Mouse (Mus musculus) NIH3T3 (cell line): ENCODE measurements at regions not wholly inside any gene's neighbourhood (a gene's known extent, or its start where the extent isn't known, plus 50 kb on each side); places are given as distances from the start of the nearest gene placed in this dataset.

Source experiments
- DNase-seq: peaks from one replicate; pipeline ENCODE4 v3.0.0-alpha.2; 2012; ENCODE audit warnings: low read depth

DNA sequence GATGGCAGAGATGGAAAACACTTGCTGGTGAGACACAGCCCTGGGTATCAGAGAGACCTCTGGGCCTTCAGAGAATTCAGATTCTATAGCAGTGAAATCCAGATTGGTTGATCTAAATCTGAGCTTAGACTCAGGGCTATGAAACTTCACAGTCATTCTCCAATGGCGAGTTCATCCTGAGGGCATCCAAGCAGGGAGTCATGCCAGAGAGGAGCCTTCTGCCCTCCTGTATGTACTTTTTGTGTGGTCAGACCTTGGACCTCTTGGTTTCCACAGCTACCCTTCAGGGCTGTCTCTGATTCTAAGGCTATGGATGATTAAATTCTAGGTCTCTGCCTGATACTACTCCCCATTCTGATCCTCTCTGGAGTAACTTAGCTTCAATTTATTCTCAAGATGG lies 122.0 kb upstream of the Mettl15 start:
- peak; percentile 68 for DNase-seq

GRCm38 (mm10) chr2:109404262-109404661 lies 123.7 kb upstream of the Mettl15 start:
- peak; percentile 64 for DNase-seq

- DNase-seq: peak; percentile 80
Observed at GRCm38 (mm10) chr2:109406591-109407079, 126.1 kb upstream of the Mettl15 start.

DNA sequence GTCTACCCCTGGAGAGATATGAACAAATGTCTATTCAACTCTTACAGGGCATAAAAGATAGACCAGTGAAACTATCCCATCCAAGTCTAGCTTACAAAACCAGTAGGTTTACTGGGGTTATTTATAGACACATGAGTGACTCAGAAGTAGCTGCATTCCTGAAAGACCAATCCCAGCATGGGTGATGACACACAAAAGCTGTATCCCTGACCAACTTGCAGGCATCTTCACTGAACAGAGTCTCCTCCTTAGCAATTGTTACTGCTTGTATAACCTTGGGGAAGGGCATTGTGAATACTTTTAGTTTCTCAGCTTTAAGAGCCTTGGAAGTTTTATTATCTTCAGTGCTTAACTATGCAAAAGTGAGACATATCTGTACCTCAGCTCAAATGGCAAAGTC lies 139.6 kb upstream of the Mettl15 start:
- DNase-seq: peak; percentile 75

- DNase-seq: no peak
Observed at GRCm38 (mm10) chr2:109431183-109431582, 150.6 kb upstream of the Mettl15 start.

DNA sequence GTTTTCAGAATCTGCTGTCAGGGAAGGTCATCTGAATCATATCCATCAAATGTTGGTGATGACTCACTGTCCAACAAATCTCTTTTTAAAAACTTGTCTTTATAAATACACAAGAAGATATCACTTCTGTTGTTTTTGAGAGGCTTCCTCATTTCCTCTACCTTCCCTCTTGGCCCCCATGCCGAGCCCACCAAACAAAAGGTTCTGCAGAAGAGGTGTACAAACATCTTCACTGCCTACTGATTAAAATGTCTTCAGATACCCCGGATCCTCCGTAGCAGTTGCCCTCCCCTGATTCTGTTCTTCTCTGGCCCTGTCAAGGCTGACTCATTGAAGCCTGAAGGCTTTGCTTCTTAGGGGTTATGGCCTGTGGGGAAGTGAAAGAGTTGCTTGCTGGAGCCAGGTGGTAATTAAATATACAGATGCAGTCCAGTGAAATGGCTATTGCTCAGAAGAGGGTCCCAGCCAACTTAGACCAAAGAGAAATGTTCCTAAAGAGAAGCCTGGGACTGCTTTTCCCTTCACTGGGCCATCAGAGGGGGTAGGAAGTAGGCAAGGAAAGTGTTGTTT lies 162.1 kb upstream of the Mettl15 start:
- peak; percentile 69 for DNase-seq

GRCm38 (mm10) chr2:109443521-109444066 lies 163.0 kb upstream of the Mettl15 start:
- DNase-seq: peak; percentile 67

GRCm38 (mm10) chr2:109462246-109462645 lies 181.7 kb upstream of the Mettl15 start:
- peak; percentile 16 for DNase-seq

- DNase-seq: no peak
Observed at GRCm38 (mm10) chr2:109484306-109484705, 190.2 kb upstream of the Bdnf start.

DNA sequence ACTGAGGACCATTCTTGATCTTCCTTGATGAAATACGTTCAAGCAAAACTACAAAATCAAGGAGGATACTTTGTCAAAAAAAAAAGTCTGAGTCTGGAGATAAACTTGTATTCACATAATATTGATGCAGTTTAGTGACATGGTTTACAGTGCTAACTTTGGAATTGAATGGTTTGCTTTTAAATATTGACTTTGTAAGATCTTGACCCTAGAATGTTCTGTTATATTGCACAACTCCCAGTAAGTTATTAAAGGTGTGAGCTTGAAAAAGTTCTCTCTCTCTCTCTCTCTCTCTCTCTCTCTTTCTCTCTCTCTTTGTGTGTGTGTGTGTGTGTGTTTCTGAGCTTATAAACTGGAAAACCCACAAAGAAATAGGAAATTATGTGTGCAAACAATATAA lies 186.9 kb upstream of the Bdnf start:
- no peak for DNase-seq

GRCm38 (mm10) chr2:109502186-109502585 lies 172.3 kb upstream of the Bdnf start:
- DNase-seq: peak; percentile 34

DNA sequence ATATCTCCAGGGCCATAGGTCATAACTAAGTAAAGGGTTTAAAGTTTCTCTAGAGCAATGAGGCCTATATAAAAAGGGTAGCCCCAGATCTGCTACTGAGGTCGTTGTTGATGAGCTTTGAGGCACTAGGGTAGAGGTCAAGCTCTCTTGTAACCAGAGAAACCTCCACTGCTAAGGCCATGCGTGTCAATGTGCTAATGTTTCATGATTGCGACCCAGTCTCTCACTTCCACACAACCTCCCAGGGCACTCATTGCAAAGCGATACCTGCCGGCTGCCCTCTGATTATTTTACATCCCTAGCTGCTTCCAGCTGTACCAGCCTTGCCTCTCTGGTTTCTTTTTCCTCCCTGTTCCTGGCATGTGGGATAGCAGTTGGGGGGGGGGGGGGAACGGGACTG lies 169.6 kb upstream of the Bdnf start:
- no peak for DNase-seq

DNA sequence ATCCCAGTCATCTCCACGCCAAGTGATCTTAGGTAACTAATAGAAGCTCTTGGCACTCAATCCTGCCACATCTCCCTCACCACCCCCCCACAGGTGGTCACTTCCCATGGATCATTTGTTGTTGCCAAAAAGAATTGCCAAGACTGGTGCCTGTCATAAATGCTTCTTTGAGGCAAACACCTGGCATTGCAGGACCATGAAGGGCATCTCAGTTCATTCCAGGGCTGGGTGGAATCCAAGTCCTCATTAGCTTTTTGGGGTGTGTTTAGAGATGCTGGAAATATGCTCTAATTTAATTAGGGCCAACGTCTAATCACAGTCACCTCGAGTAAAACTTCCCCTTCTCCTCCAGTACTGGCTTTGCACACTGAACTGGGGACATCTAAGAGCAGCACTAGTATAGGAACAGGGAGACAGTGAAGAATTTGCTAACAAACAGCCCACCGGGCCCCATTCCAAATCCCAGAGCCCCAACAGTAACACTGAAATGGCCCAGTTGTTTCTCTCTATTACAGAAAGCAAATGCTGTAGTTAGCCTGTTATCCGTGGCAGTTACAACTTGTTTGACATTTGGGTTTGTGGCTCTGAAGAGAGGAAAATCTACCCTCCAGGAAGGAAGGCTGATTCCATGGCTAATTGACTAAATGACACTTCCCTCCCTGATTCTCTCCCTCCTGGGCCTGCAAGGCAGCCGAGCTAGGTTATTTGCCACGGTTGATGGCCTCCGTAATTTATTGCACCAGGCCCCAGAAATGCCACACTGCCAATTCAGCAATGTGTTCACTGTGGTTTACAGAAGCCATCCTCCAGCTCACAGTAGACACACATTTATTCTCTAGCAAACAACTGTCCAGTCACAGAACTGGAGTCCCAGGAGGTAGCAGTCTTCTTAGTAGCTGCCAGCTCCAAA lies 164.2 kb upstream of the Bdnf start:
- no peak for DNase-seq

- no peak for DNase-seq
Observed at GRCm38 (mm10) chr2:109511142-109511541, 163.4 kb upstream of the Bdnf start.

DNA sequence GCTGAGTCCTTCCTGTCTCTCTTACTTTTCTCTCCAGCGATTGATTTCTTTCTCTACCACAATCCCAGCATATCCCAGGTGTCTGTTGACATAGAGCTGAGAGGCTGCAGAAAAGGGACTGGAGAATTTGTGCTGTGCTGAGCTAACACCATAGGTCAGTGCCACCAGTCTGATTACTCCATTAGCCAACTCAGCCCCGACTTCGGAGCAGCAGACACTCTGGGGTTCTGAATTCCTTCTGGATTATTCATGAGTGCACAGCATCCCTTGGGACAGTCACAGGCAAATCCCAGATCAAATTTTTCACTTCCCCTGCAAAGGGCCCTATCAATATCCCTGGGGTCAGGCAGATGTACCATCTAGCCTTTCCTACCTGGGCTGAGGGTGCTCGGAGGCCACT lies 155.2 kb upstream of the Bdnf start:
- peak; percentile 41 for DNase-seq

GRCm38 (mm10) chr2:109520471-109520870 lies 154.0 kb upstream of the Bdnf start:
- DNase-seq: no peak

DNA sequence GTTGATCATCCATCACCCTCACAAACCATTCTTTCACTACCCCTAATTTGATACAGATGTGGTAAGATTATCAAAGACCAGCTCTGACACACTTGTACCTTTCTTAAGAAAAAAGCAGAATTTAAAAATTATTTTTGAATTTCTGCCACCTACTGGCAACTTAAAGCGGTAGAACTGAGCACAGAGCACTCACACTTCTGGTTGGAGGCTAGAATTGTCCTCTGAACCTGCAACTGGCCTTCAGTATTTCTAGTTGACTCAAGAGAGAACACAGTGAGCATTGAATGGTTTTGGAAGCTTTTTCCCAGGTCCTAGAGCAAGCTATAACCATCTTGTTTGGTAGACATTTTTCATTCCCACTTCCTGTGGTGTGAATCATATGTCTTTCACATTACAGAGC lies 135.0 kb upstream of the Bdnf start:
- peak; percentile 45 for DNase-seq

DNA sequence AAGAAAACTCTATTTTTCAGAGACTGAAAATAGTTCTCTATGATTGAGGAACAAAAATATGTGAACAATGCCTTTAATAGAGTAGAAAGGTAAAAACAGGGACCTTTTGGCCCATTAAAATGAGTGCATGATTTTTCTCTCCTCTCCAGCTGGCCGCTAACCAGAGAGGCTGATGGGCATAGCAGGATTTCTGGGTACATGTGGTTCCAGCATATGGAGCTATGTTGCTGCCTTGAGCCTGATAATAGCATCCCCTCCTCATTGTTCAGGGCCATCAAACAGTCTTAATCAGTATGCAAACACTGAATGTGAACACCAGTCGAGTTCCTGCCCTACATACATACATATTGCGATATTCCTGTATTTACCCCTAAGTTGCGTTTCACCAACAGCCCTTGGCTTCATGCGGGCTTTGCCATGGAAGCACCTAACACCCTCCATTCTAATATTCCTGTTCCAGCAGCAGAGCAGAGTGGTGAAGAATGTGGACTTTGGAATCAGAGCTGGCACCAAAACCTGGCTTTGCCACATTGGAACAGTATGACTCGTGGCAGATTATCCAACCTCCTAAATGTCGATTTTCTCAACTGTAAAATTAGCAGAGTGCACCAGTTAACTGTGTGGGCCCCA lies 127.9 kb upstream of the Bdnf start:
- peak; percentile 35 for DNase-seq

DNA sequence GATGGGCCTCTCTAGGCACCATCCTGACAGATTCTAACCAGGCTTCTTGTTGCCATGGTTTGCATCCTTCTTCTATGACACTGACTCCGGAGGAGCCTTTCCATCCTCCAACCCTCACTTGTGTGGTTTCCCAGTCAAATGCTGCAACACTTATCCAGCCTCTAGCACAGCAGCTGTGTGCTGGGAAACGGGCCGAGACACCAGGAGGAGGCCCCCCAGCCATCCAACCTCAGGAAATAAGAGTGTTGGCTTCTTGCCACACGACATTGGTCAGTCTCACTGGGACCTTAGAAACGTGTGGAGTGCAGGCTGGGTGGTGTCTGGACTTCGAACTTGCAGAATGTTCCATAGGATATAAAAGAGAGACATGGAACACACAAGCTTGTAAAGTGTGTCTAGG lies 119.9 kb upstream of the Bdnf start:
- DNase-seq: no peak

DNA sequence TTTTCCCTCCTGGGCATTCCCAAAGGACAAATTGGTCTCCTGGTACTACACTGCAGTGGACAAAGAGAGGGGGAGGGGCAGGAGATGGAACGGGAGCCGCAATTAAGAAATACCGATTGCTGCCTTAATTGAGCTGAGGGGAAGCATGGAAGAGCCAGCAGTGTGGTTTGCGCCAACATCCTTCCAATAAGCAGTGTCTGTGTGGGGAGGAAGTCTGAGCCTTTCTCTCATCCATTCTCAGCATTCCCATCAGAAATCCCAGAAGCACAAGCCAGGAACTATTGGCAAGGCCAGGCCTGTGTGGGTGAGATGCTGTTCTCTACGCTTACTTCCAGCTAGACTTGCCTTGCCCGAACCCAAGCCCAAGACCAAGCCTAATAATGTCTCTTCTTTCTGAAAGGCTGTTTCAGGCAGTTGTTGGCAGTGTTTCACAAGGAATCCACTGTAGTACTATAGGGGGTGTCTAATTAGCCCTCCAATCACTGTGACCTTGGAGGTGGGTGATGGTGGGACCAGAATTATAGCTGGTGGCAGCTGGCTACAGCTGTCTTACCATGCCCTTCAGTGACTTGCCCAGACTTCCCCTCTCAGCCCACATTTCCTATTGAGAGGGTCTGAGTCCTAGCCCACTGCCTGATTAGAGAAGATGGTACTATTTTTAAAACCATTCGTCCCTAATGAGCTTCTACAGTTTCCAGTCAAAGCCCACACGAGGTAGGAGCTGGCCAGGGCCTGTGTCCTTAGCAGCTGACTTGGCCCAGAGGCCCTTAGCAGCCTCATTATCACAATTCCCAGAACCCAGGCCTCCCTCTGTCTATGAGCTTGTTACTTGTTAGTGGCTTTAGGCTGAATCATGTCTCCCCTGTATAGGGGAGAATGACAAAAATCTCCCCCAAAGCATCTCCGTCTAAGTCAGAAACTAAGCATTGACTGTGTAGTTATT lies 115.1 kb upstream of the Bdnf start:
- DNase-seq: no peak

GRCm38 (mm10) chr2:109562996-109563395 lies 111.5 kb upstream of the Bdnf start:
- peak; percentile 61 for DNase-seq
